Mouse (Mus musculus) left cerebral cortex, postnatal 10 days (tissue): ENCODE measurements around the gene V1ra8. TPM values are rescaled to one million over a fixed set of nuclear protein-coding genes. Genes with fewer than 3 reads are reported as not detected.
"Not testable (repeated sequence)": the region's sequence is repeated elsewhere in the genome, so short reads cannot be mapped to it uniquely, and the experiment has no call there.

Experiments
- DNase-seq, 2 experiments: peaks; one replicate each; pipeline ENCODE4 v3.0.0; 2021 to 2022; ENCODE audit warnings: low spot score in 2 of 2, mixed read lengths in 1 of 2; ENCODE audit errors: extremely low spot score in 1 of 2
- intact Hi-C: fragments of 180-260 bp; cut with DNase I; formaldehyde crosslinking; loops from one replicate; pipeline ENCODE4 v1.15.1; 2025
- total RNA-seq, 2 experiments: library from RNA; stranded (reverse); gene quantifications; 2 replicates each; pipeline ENCODE4 v1.2.3; 2021

Gene V1ra8
- not detected for total RNA-seq

DNA sequence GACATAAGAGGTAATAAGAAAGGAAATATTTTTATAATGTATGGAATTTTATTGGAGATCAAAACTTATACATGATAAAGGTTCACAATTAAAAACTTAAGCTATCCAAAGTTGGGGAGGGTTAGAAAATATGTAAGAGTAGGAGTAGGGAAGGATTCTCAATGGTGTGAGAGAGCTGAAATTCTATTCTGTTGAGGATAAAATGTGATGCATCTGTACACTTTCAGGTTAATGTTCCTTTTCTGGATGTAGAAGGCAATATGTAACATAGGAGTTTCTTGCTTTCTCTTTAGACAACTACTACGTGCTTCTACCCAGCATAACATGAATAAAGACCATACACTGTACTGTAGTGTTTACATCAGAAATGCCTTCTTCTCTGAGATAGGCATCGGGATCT, at the start of gene V1ra8:
Gene V1ra8 (plus strand): TSS at position 301 of the 400 bp plus-strand sequence.
- DNase-seq, intact Hi-C loops: not testable (repeated sequence)

DNA sequence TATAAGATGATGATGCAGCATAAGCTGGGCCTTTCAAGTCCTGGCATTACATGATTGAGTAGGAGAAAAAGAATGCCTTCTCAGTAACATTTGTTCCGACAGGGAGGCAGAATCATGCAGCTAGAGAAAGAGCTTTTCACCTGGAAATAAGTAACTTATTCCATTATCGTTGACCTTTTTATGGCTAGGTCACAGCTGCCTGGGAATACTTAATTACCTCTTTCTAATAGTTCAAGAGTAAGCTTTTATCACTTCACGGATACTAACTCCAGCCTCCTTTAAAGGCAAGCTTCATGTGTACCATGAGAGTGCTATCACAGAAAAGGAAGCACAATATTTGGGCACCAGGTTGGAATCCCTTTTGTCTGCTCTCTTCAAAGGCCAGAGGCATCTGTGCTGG, 42.5 kb upstream of the V1ra8 start:
- intact Hi-C loops = no loop called here

DNA sequence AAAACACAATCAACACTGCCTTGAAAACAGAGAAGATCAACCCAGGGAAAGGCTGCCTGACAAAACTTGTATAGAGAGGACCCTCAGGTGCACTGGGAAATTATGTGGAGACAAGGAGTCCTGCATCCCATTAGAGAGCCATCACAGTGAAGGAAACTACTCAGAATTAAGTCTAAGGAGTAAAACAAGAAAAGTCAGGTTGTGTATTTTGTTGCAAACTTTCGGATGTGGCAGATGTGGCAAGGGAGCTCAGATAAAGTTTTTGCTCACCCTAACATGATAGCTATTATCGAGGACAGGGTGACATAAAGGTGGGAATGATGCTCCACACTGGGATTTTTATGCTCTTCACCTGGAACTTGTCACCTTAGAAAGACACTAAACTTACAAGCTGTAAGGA, 28.1 kb upstream of the V1ra8 start, which contains the start of gene Vmn1r52:
Gene Vmn1r52 (plus strand): TSS at position 301 of the 400 bp plus-strand sequence.
- intact Hi-C loops = no loop called here
- DNase-seq = no peak

More for the DNA sequence above, 42.5 kb upstream of the V1ra8 start:
- no peak for DNase-seq

DNA sequence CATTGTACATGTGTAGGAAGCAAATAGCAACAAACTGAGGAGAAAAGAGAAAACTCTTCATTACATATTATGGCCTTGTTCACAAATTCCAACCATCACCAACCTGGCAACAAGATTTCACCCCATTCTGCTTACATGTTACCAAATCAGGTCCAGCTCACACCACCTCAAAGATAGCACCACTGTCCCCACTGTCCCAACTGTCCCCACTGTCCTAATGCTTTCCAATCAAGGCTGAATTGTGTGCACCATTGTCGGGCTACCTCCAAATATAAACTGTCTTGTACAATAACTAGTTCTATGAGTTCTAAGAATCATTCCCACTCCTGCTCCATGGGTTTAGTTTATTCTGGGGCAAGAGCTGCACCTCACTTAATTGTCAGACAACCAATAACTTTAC, 21.7 kb downstream of the V1ra8 start, which contains the start of gene Vmn1r53:
Gene Vmn1r53 (minus strand): TSS at position 101 of the 400 bp plus-strand sequence.
- intact Hi-C loops = no loop called here
- no peak for DNase-seq

DNA sequence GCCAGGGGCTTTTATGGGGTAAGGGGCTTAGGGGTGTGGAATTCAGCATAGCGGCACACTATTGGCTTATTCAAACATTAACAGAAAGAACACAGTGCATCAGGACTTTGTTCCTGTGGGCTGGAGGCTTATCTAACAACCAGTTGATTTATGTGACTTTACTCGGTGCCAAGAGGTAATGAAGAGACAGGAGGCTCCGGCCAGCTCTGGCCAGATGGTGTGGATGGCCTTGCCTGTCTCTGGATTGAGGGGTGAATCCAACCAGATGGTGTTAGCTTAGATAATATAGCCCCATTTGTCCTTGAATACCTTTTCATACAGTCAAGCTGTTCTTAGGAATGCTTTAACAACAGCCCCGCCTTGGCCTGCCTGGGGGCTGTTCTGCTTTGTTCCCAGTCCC, 29.5 kb downstream of the V1ra8 start:
- intact Hi-C loops, DNase-seq: not testable (repeated sequence)

DNA sequence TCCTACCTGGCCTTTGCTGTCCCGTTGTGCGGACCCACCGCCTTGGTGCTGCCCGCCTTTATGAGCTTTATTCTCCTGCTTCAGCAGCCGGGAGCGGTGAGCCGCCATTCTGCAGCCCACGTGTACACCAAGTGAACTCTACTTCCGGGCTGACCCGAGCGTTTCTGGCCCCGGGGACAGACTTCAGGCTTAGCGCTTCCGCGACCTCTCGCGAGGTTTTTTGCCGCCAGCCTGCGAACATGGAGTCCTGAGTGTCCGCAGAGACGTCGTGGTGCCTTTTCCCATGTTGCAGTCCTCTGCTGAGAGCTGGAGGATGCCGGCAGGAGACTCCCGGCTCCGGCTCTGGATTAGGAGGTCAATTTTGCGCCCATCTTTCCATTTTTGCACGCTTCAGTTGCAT, 30.1 kb downstream of the V1ra8 start:
- intact Hi-C loops = no loop called here
- no peak for DNase-seq

DNA sequence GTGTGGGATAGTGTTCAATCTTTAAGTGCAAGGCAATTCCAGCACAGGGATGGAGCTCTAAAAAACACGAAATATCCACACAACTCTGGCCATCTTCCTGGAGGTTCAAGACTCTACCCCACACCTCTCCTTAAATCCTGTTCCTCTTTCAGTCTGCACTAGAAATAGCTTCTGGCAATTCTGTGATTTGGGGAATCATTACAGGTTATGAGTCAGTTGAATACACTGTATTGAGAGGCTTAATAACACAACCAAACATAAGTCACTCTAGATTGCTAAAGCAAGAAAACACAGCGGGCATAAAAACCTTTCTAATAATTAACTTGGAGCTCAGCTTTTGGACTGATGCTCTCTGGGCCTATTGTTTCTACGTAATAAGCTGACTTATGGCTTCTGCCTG, 41.4 kb downstream of the V1ra8 start:
- DNase-seq = no peak
- intact Hi-C loops = no loop called here

DNA sequence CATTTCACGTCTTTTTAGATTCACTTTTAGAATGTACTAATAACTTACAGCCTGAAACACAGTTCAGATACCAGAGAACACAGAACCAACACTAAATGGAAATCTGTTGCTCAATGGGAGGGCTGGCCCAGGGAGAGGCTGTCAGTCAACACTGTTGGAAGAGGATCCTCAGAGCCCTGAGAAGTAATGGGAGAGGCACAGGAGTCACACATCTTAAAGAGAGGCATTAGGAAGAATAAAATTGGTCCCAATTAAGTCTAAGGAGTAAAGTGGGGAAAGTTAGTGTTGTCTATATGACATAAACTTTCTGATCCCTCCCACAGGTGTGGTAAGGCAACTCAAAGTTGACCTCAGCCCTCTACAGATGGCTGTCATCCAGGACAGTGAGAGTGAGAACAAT, 43.4 kb downstream of the V1ra8 start, which contains the start of gene Vmn1r54:
Gene Vmn1r54 (plus strand): TSS at position 301 of the 400 bp plus-strand sequence.
- no peak for DNase-seq
- intact Hi-C loops = no loop called here

Other genes with a start within 250 kb of the V1ra8 start
- not detected for gene Vmn1r46, start 233.5 kb upstream of the V1ra8 start, total RNA-seq
- under 1 TPM in 1 of 2 experiments, not detected in 1; 0.04 TPM for gene Vmn1r47, start 186.6 kb upstream of the V1ra8 start, total RNA-seq
- not detected for gene Vmn1r48, start 166.0 kb upstream of the V1ra8 start, total RNA-seq
- gene Vmn1r49, start 124.3 kb upstream of the V1ra8 start, total RNA-seq = not detected
- not detected for gene Vmn1r50, start 101.4 kb upstream of the V1ra8 start, total RNA-seq
- not detected for gene Vmn1r51, start 80.2 kb upstream of the V1ra8 start, total RNA-seq
- gene Vmn1r52, start 28.0 kb upstream of the V1ra8 start, total RNA-seq = not detected
- gene Vmn1r53, start 21.6 kb downstream of the V1ra8 start, total RNA-seq = not detected
- gene Vmn1r54, start 43.5 kb downstream of the V1ra8 start, total RNA-seq = not detected
- not detected for gene BC048671, start 98.4 kb downstream of the V1ra8 start, total RNA-seq
- not detected for gene Chst13, start 122.4 kb downstream of the V1ra8 start, total RNA-seq
- not detected for gene Uroc1, start 130.5 kb downstream of the V1ra8 start, total RNA-seq
- gene Zxdc, start 166.7 kb downstream of the V1ra8 start, total RNA-seq = 10 to 100 TPM; 23.8 to 24.0 TPM
- gene Cfap100, start 226.0 kb downstream of the V1ra8 start, total RNA-seq = 1 to 10 TPM; 4.9 to 6.5 TPM